Mouse (Mus musculus) left cerebral cortex, adult 6 months (tissue): ENCODE measurements around the gene Sdhaf3. TPM values are rescaled to one million over a fixed set of nuclear protein-coding genes. Genes with fewer than 3 reads are reported as not detected.

Source experiments
- long read RNA-seq, 2 experiments: library from polyadenylated mRNA; unstranded; transcript quantifications; one replicate each; pipeline ENCODE4 v2.0.0; 2019 to 2020
- polyA plus RNA-seq: library from polyadenylated mRNA; unstranded; fragments of <200 nt; fragmentation: Nextera tagmentation; gene quantifications from 2 replicates; pipeline ENCODE4 v1.2.3, GENCODE M21; 2021

Sdhaf3 gene
- 6.8 and 8.8 TPM in 2 replicates for polyA plus RNA-seq
- long read RNA-seq, experiment 1, full-length matches to known transcripts = 38 of 46 reads
- long read RNA-seq, experiment 1, partial matches to known transcripts = 0 of 46 reads
- long read RNA-seq, experiment 1, other reads (novel, unspliced or antisense) = 8 of 46 reads
- long read RNA-seq, experiment 2, full-length matches to known transcripts = 23 of 28 reads
- long read RNA-seq, experiment 2, partial matches to known transcripts = 1 of 28 reads
- long read RNA-seq, experiment 2, other reads (novel, unspliced or antisense) = 4 of 28 reads

GRCm38 (mm10) chr6:6955764-6956561, at the start of gene Sdhaf3:
Gene Sdhaf3 (plus strand): TSS chr6:6956004.

Other genes starting within 250 kb of the Sdhaf3 start
- 3.1 and 3.4 TPM in 2 replicates for gene Dlx6, start 92.7 kb upstream of the Sdhaf3 start, polyA plus RNA-seq
- gene Dlx5, start 73.9 kb upstream of the Sdhaf3 start, polyA plus RNA-seq = 4.5 and 6.2 TPM in 2 replicates